Mouse (Mus musculus) spleen, adult 2 months (tissue): ENCODE results near the gene Prim2.

Source experiments
- CTCF ChIP-seq: fragments of 200-500 bp; IDR thresholded peaks from 2 replicates; pipeline ENCODE4 v1.5.1; 2011; ENCODE audit warnings: mild to moderate bottlenecking, inconsistent platforms; ENCODE audit not compliant: insufficient read depth, insufficient read length, insufficient replicate concordance; ENCODE audit errors: extremely low read depth
- POLR2A ChIP-seq: fragments of 200-500 bp; IDR thresholded peaks from 2 replicates; pipeline ENCODE4 v1.6.1; 2011; ENCODE audit warnings: low read depth, low read length, inconsistent platforms

DNA sequence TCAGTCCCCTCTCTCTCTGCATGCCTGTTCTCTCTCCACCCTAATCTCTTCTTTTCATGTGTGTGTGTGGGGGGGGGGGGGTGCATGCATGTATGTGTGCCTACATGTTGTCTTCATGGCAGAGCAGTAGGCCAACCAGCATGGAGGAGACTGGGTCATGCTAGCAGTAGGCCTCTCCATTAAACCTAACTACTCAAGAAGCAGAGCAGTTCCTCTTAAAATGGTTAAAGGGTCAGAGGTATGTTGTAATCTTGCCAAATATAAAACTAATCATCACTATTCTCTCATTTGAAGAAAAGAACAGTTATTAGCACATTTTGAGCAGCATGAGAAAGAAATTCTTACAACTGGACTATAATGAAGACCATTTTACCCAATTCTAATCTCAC is 85.0 kb downstream of the Prim2 start:
- TF ChIP-seq POLR2A (no peak), CTCF (no peak)
